Mouse (Mus musculus) embryo, embryonic 11.5 days (tissue): ENCODE measurements around the gene Slc25a39.
"Not testable (repeated sequence)": the region's sequence is repeated elsewhere in the genome, so short reads cannot be mapped to it uniquely, and the experiment has no call there.

ENCODE experiments used
- DNase-seq: peaks from one replicate; pipeline ENCODE4 v3.0.0-alpha.2; 2012; ENCODE audit warnings: low read depth, low spot score

The Slc25a39 gene

DNA sequence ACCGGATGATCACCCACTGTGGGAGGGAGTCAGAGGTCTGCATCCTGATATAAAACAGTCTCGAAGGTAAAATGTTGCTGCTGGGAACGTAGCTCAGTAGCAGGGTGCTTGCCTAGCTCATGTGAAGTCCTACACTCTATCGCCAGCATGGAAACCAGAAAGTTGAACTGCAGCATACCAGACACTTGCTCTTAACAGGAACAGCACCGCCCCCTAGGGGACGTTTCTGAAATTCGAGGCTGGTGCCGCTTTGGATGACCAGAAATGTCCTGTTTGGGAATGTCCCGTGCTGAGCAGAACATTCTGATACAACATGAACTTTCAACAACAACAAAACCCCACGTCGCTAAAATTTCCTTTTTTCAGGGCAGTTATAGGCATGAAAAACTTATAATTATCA, 4.0 kb upstream of the Slc25a39 start:
- DNase-seq, result peak; percentile 82

DNA sequence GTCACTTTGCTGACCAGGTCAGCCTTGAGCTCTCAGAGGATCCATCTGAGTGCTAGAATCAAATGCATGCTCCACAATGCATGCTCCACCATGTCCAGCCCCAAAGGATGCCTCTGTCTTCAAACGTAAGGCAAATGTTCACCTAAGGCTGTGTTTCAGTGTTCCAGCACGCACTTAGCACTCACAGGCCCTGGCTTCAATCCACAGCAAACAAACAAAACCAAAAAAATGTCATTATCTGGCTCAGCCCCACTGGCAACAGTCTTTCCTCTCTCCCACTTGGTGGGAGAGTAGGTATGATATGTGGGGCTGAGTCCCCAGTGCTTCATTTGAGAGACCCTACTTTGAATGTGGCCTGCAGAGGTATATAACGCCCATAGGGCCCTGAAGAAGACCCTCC, 3.3 kb upstream of the Slc25a39 start:
- no peak for DNase-seq

DNA sequence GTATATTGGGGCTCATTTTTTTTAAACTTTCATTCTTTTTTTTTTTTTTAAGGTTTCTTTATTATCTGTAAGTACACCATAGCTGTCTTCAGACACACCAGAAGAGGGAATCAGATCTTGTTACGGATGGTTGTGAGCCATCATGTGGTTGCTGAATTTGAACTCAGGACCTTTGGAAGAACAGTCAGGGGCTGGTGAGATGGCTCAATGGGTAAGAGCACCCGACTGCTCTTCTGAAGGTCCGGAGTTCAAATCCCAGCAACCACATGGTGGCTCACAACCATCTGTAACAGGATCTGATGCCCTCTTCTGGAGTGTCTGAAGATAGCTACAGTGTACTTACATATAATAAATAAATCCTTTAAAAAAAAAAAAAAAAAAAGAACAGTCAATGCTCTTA, 2.6 kb upstream of the Slc25a39 start:
- DNase-seq, result not testable (repeated sequence)

DNA sequence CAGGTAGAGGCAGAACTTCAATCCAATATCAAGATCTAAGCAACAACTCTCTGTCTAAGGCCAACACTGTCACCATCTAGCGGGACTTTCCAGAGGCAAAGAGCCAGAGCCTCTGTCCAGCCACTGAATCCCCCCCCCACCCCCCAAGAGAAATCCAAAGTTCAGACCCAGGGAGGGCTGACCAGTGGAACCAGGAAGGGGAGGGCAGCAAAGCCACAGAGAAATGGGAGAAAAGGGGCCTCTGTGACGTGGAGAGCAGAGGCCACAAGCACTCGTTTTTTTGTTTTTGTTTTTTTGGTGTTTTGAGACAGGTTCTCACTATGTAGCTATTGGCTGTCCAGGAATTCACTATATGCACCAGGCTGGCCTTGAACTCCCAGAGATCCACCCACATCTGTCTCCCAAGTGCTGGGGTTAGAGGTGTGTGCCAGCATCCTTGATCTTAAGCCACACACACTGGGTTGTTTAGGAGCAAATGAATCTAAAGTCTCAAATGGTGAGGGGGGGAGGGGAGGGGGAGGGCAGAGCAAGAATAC, 2.1 kb upstream of the Slc25a39 start:
- DNase-seq, result no peak

DNA sequence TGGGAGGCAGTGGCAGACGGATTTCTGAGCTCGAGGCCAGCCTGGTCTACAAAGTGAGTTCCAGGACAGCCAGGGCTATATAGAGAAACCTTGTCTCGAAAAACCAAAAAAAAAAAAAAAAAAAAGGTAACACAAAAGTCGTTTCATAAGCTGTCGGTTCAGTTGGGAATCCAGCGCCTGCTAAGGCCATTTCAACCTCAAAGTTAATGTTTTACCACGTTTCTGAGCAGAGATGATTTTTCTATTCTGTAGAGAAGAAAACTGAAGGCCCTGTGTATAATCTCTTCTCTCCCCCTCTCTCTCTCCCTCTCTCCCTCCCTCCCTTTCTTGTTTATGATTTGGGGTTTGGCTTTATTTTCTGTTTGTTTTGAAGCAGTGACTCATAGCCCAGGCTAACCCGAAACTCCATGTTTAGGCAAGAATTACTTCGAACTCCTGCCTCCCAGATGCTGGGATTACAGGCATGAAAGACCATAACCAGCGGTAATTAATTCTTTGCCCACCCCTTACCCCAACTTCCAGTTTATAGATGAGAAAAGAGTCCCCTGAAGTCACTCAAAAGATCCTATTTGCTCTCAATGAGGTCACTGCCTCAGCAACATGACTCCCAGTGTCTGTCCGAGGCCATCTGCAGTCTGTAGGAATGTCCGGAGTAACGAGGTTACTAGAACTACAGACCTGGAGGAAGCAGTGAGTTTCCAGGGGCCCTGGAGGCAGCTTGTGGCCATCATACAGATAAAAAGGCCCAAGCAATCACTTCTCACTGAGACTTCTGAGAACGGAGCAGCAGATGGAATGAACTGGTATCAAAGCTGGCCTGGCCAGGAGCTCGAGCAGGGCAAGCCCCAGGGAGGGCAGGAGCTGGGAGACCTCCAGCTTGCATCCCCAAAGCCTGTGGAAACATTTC, 1.4 kb upstream of the Slc25a39 start:
- no peak for DNase-seq

DNA sequence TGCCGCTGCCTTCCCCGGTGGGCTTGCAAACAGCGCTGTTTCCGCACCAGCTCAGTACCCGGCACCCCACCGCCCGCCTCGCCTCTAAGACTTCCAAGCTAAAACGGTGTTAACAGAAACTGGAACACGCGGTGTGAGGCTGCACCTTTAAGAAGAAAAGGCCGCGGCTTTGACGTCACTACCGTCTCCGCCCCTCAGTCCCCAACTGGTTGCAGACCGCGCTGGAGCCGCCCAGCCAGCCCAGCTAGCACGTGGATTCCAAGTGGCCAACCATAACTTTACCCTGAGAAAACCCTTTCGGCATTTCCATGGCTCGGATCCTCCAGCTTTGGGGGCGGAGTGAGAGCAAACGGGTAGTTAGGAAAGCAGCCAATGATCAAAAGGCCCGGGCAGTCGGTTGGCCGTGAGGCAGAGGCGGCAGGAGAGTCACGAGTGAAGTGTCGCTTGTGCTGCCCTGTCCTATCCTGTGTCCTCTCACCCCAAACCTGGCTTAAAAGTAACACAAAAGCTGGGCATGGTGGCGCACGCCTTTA, 664 bp upstream of the Slc25a39 start:
- DNase-seq, result peak; percentile 98

DNA sequence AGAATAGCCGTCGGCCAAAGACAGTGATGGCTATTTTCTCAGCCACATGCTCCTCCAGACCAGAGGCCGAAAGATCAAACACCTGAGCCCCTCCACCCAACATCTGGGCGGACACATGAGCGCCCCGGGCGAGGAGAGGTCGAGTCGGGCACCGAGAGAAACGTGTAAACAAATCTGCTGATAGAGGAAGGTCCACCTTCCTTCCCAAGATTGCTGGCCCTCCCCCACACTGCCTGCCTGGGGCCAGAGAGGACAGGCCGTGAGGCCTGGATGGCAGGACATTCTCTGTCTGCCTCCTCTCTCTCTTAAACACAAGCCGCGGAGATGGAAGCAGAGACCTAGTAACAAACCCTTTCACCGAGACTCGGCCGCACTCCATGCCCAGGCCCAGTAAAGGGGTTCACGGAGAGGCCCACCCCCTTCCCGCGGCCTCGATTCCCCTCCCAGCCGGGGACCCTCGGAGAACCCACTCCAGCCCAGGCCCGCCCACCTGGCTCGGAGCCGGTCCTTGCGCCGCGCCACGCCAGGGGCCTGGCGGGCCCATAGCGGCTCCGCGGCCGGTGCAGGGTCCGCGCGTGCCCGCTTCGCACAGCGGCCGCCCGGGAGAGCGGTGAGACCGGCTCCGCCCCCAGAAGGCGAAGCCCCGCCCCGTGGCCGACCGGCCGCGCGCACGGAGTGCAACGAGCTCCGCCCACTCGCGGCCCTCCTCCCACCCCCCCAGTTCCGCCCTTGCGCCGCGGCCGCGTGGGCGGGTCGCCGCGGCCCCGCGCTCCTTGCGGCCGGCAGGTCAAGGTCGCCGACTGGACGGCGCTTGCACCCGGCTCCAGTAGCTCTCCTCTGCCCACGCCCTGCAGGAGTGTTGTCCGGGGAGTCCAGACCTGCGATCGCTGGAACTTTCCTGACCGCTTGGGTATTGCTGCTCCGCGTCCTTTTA, 579 bp downstream of the Slc25a39 start:
- peak; percentile 86 for DNase-seq

DNA sequence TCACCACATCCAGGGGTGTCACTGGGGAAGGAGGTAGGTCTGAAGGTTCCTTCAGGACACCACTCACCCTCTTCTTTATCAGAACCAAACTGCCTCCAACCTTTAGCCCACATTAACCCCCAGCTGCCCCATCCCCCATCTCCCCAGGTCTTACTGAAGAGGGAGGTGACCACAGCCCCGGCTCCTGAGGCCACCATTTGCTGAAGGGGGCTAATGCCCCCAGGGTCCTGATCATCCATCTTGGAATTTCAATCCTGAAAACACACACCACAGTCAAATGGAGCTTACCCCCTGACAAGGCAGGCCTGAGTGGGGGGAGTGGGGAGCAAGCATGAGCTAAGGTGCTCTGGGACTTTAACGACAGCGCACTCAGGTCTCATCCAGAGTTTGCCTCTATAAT, 1.3 kb downstream of the Slc25a39 start:
- DNase-seq, result no peak

DNA sequence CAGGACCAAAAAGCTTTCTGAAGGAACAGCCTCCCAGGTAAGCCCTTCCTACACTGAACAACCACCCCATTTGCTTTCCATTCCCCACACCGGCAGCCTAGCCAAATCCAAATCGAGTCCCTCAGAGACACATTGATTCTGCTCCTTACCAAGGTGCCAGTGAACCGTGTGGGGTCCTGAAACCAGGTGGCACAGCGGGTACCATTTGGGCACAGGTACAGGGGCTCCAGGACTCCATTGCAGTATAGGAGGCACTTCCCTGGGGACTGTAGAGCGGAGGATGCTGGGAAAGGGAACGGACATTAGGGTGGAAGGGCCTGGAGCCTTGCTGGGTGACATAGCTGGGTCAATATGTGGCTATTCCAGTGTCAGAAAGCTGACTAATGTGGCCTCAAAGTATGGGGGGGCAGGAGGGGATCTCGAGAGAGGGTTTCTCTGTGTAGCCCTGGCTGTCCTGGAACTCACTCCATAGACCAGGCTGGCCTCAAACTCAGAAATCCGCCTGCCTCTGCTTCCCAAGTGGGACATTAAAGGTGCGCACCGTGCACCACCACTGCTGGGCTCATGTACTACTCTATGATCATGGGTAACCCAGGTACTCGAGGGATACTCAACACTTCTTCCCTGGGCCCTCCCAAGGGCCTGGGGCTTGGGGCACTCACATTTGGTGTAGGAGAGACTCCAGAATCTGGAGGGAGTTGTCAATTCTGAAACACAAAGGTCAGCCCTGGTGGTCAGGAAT, 2.0 kb downstream of the Slc25a39 start:
- DNase-seq, result no peak

DNA sequence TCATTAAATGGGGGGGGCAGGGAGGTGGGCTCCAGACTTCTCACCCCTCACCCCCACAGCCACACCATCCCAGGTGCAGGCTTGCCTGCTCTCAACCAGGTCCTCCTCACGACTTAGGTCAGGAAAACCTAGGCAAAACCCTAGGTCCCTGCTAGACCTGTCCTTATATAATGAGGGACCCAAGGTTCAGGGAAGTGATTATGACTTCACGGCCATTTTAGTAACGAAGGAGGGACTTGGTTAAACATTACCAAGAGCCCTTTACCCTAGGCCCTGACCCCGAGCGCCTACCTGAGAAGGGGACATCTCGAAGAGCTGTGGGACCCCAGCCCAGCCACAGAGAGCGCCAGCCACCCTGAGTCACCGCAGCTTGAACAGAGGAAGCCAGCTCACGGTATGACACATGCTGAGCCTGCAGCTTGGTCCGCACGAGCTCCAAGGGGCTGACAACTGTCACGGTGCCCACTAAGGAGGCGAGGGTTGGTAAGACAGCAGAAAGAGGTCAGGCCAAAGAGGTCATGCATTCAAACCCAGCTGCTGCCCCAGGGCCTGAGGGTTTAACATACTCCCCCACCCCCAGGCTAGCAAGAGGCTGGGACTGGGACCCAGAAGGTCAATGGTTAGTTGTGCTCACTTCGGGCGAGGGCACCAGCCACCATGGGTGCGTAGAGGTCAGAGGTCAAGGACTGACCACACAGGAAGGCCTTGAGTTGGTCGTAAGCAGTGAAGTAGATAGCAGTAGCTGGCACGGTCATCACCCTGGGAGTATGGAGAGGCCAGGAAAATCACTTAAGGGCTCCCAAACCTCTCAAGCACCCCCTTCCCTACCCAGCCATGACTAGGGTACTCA, 3.4 kb downstream of the Slc25a39 start:
- no peak for DNase-seq

DNA sequence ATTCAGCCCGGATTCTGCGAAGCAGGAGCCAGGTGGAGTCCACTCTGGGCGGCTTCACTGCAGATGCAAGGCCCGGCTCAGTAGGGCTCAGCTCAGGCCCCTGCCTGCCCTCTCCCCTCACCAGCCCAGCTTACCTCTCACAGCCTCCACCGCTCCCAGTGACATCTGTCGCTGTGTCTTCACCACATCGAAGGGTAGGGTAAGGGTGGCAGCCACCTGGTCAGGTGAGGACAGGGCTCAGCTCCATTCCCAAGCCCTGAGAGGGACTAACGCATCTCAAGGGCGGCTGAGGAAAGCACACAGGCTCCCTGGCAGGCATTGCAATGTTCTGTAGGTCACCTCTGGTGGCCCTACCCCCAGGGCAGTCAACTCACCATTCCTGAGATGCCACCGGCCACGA, 4.1 kb downstream of the Slc25a39 start:
- no peak for DNase-seq

DNA sequence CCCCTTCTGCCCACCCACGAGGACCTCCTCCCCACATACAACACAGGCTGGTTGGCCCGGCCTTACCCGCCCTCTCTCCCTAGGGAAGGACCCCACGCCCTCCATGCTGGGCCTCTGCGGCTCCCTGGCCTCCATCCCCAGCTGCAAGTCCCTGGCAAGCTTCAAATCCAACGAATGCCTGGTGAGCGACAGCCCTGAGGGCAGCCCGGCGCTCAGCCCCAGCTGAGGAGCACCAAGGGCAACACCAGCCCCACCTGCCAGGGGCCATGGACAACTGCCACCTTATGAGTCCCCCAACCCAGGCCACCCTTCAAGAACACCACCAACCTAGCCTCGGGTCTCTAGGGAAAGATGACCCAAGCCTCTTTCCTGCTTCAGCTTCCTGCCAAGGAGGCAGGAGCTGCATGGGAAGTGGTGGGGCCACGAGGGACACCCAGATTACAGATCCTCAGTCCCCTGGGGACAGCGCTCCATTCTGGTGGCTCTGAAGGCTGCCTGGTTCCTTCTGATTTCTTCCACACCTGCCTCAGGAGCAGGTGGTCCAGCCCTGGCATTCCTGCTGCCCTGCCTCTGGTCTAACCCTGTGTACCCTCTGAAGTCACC, 5.7 kb downstream of the Slc25a39 start:
- no peak for DNase-seq

DNA sequence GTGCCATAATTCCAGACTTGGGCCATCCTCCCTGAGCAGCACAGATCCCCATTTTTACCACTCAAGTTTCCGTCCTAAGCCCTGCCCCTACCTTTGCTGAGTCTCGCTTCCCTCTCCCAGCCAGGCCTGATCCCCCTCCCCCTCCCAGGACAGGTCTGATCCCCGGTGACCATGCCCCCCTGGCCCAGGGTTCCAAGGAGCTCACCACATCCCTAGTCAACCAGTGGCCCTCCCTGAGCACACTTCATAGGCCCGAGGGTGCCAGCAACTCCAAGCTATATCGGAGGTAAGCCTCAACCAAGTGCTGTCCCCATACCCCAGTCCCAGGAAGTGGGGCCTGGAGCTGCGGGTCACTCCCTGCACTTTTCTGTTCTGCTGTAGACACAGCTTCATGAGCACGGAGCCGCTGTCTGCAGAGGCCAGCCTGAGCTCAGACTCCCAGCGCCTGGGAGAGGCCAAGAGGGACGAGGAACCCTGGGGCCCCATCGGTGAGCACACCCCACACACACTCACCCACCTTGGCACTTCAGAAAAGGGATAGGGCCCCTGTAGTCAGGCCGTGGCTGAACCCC, 7.1 kb downstream of the Slc25a39 start:
- no peak for DNase-seq

DNA sequence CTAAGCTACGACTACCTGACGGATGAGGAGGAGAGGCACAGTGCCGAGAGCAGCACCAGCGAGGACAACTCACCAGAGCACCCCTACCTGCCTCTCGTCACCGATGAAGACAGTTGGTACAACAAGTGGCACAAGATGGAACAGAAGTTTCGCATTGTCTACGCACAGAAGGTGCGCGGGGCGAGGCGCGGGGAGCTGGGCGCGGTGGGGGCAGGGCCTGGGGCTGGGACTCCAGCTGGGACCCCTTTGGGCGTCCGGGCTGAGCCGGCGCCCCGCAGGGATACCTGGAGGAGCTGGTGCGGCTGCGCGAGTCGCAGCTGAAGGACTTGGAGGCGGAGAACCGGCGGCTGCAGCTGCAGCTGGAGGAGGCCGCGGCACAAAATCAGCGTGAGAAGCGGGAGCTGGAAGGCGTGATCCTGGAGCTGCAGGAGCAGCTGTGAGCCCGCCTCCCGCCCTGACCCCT, 8.1 kb downstream of the Slc25a39 start:
- no peak for DNase-seq

DNA sequence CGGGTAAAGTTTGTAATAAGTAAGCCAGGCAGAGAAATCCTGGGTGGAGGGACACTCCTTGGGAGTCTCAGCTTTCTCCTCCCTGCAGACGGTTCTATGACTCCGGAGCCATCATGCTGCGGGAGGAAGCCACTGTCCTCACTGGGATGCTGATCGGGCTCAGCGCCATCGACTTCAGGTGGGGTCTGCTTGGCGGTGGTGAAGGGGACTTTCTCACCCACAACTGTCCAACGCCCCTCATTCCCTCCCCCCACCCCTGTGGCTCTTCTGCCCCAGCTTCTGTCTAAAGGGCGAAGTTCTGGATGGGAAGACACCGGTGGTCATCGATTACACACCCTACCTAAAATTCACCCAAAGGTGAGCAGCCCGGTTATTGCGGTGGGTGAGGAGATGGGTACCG, 8.6 kb downstream of the Slc25a39 start:
- DNase-seq, result no peak

DNA sequence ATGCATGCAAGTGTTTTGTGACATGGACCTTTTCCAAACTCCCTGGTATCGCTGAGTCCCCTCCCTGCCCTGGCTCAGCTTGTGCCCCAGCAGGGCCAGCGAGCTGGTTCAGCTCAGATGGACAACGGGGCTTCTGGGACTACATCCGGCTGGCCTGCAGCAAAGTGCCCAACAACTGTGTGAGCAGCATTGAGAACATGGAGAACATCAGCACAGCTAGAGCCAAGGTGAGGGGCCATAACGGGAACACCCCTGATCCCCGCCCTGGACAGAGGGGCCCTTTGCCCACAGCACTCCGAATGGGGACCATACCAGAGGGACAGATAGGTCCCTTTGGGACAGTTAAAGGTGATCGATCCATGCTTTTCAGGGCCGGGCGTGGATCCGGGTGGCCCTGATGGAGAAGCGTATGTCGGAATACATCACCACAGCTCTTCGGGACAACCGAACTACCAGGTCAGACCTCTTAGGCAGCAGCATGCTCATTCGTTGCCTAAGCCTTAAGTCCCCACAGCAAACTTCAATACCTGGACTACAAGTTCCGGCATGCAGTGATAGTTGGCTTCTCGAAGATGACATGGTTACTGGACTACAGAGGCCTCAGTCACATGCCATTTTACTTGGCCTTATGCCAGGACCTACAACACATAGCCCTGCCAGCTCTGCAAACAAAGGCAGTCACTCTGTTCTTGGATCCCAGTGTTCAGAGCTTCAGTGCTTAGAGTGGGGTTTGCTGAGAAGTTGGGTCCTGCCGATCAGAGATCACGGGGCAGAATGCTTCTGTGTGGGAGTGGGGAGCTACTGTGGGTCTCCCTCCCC, 9.5 kb downstream of the Slc25a39 start:
- no peak for DNase-seq

DNA sequence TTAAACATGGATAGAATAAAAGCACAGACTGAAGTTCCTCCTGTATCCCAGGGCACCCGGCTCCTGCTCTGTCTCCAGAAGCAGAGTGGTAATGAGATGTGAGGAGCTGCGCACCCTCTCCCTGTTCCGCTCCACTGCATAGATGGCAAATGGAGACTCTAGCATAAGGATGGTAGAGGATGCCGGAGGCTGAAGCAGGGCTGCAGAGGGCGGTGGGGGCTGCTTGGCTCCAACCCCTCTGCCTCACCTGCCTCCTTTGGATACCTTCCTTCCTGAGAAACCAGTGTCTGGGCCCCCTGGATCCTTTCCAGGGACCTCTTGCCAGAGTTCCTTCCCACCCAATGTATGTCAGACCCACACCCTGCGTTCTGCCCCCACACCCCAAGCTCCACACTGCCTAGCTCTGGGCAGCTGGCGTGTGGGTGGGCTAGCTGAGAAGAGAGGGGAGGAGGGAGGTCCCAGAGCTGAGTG, 11.0 kb downstream of the Slc25a39 start:
- DNase-seq, result no peak

DNA sequence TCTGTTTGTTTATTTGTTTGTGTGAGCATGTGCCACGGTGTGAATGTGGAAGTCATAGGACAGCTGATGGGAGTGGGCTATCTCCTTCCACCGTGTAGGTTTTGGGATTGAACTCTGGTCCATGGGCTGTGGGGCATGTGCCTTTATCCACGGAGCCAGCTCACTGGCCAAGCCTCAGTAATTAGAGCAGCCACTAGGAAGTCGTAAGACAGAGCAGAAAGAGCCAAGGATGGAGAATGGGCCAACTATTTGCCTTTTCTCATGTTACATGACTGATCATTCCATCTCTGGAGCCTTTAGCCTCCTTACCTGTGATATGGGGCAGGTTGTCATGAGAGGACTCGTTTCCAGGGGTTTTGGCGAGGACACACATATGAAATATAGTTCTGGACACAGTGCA, 11.5 kb downstream of the Slc25a39 start:
- no peak for DNase-seq

DNA sequence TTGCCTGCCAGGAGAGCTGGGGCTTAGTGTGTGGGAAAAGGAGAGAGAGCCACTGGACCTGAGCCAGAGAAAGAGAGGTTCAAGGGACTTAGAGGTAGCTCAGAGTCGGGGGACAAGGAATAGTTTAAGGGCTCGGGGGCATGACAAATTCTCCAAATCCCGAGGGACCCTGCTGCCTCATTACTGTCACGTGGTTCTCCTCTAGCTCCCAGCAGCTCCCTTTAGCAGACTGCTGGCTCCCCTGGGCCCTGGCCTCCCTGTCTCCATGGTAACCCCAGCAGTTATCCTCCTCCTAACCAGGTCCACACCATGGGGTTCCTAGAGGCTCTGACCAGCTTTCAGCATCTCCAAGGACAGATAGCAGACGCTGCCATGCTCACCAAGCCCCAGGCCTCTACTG, 12.5 kb downstream of the Slc25a39 start:
- no peak for DNase-seq
